Mouse (Mus musculus) liver, adult 2 months (tissue): ENCODE results near the gene Ubiad1.

Source experiments
- CTCF ChIP-seq: fragments of 200-500 bp; IDR thresholded peaks from 2 replicates; pipeline ENCODE4 v1.5.1; 2011; ENCODE audit warnings: low read depth, low read length, control low read depth
- POLR2A ChIP-seq: fragments of 200-500 bp; IDR thresholded peaks from 2 replicates; pipeline ENCODE4 v1.6.1; 2011; ENCODE audit warnings: low read length, control low read depth; ENCODE audit not compliant: insufficient read depth; ENCODE audit errors: extremely low read depth

DNA sequence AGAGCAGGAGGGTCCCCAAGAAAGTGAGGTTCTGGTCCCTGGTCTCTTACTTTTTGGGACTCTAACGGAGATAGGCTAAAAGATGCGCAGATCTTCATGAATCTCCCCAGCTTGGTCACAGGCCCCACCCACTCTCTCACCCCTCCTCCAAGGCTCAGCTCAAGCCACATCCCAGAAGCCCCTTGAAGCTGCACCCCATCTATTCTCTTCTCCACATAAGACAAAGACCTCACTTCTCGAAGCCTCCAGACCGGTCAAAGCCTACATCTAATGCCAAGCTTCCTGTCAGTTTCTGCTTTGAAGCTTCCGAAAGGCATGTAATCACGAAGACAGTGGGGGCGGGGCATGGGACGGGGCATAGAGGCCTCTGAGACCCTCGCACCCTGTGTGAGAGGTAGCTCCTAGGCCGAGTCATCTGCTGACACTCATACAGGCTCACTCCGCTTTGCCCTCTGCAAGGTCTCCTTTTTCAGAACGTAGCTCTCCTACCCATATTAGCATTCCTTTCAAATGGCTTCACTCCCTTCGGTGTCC lies 39.2 kb downstream of the Ubiad1 start:
- TF ChIP-seq CTCF (no peak), POLR2A (no peak)
